Mouse (Mus musculus) liver, postnatal 0 days (tissue): ENCODE data around the gene Klk12. TPM values are rescaled to one million over a fixed set of nuclear protein-coding genes. Genes with fewer than 3 reads are reported as not detected.

Experiments used
- ATAC-seq: fragments of 200-750 bp; cut with Nextera tagmentation; 2 replicates; pipeline ENCODE4 v1.8.0; 2017; ENCODE audit warnings: mild to moderate bottlenecking, moderate library complexity
- DNase-seq: peaks from one replicate; pipeline ENCODE4 v3.0.0-alpha.2; 2016
- H3K27ac ChIP-seq: fragments of 300-500 bp; sonication (generic); 2 replicates; pipeline ENCODE4 v1.5.1; 2014; ENCODE audit warnings: antibody characterized with exemption, moderate library complexity, mild to moderate bottlenecking, low read depth
- H3K27me3 ChIP-seq: fragments of 300-500 bp; sonication (generic); 2 replicates; pipeline ENCODE4 v1.6.1; 2014; ENCODE audit warnings: low read length, control low read depth, mixed read lengths; ENCODE audit not compliant: insufficient read depth
- H3K36me3 ChIP-seq: fragments of 300-500 bp; sonication (generic); replicated peaks from 2 replicates; pipeline ENCODE4 v1.6.1; 2014; ENCODE audit warnings: mild to moderate bottlenecking, control low read depth, low read length, moderate library complexity, mixed read lengths; ENCODE audit not compliant: insufficient read depth
- H3K4me1 ChIP-seq: fragments of 300-500 bp; sonication (generic); 2 replicates; pipeline ENCODE4 v1.6.1; 2014; ENCODE audit warnings: antibody characterized with exemption, mild to moderate bottlenecking, control low read depth; ENCODE audit not compliant: insufficient read depth
- H3K4me2 ChIP-seq: fragments of 300-500 bp; sonication (generic); 2 replicates; pipeline ENCODE4 v1.6.1; 2014; ENCODE audit warnings: low read depth, mild to moderate bottlenecking, low read length, moderate library complexity, mixed read lengths
- H3K4me3 ChIP-seq: fragments of 300-500 bp; sonication (generic); 2 replicates; pipeline ENCODE4 v1.5.1; 2014; ENCODE audit warnings: low read depth, low read length
- H3K9ac ChIP-seq: fragments of 300-500 bp; sonication (generic); replicated peaks from 2 replicates; pipeline ENCODE4 v1.6.1; 2014; ENCODE audit warnings: mild to moderate bottlenecking, moderate library complexity
- H3K9me3 ChIP-seq: fragments of 300-500 bp; sonication (generic); 2 replicates; pipeline ENCODE4 v1.6.1; 2016; ENCODE audit warnings: mild to moderate bottlenecking, control low read depth, low read length, mixed read lengths
- CTCF ChIP-seq: sonication (generic); IDR thresholded peaks from 2 replicates; pipeline ENCODE4 v1.5.1; 2016; ENCODE audit warnings: antibody characterized with exemption, low read depth
- EP300 ChIP-seq: IDR thresholded peaks from 2 replicates; pipeline ENCODE4 v1.6.1; 2016; ENCODE audit warnings: antibody characterized with exemption, low read depth, mild to moderate bottlenecking
- WGBS: fragments of 180-500 bp; shearing (Covaris S2); extraction: QIAGEN DNeasy Blood & Tissue Kit; methylation state at CpG from one replicate; pipeline ENCODE4 v1.1.7; 2014; ENCODE audit not compliant: insufficient replicate concordance; 5-methylcytosine and 5-hydroxymethylcytosine counted together
- polyA plus RNA-seq: library from polyadenylated mRNA; unstranded; fragments of >200 nt; fragmentation: Nextera tagmentation; extraction: Ambion mirVana; gene quantifications from 2 replicates; pipeline ENCODE4 v1.2.1, GENCODE M21; 2015

Klk12 gene
- not detected in 2 replicates for polyA plus RNA-seq

DNA sequence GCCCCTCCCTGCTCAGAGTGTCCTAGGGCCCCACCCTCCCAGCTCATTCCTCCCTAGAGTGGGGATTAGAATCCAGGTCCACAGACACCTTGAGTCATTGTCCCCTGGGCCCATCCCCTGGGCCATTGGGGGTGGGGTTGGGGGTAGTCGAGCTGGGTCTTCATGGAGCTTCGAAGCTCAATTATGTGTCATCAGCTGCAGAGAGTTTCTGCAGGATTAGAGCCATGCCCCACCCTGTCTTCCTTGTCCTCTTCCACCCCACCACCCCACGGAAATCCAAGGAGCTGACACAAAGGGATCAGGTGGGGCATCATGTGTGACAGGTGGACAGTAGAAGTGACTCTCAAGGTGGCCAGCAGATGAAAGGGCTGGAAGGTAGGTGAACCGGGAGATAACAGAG is at the start of gene Klk12:
Gene Klk12, plus strand, starts transcription at position 301 of the 400 bp plus-strand sequence.
- Histone ChIP-seq H3K36me3 (no peaks in the 10 kb centered on the region), H3K4me3 (no peak within 1 kb of the TSS), H3K4me1 (no peaks in the 10 kb centered on the region), H3K9ac (no peak within 1 kb of the TSS), H3K27me3 (no peaks in the 10 kb centered on the region), H3K4me2 (no peak within 1 kb of the TSS), H3K27ac (no peak within 1 kb of the TSS), H3K9me3 (no peaks in the 10 kb centered on the region)
- ATAC-seq (no peak), DNase-seq (no peak)
- 55% methylated on average over 4 of the region's 4 CpGs for whole genome bisulfite sequencing
- TF ChIP-seq CTCF: no peak
- TF ChIP-seq EP300: no peak

DNA sequence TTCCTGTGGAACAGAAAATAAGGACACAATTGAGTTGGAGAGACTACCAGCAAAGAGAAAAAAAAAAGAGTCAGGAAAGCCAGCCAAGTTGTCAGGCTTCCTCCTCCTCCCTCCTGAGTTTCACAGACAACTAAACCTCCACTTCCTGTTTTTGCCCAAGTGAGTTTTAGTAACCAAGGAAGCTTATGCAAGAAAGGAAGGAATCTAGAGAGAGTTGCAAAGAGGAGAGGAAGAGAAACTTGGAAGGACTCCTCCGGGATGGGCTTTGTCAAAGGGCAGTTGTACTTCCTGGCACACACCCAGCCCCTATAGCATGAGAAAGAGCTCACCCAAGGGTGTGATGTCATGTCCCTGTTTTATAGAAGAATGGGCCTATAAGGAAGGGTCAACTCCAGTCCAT is 20.9 kb upstream of the Klk12 start:
- Histone ChIP-seq H3K4me3 (no peak overlapping the region), H3K4me1 (no peaks in the 10 kb centered on the region; the same call in 1 of the 2 replicates), H3K27me3 (no peaks in the 10 kb centered on the region), H3K36me3 (no peaks in the 10 kb centered on the region), H3K27ac (no peak overlapping the region), H3K4me2 (no peak overlapping the region), H3K9me3 (no peaks in the 10 kb centered on the region), H3K9ac (no peak overlapping the region)
- TF ChIP-seq CTCF: no peak
- no peak for TF ChIP-seq EP300
- ATAC-seq: no peak
- DNase-seq: no peak
- 19% methylated on average over 1 of the region's 1 CpGs for WGBS

DNA sequence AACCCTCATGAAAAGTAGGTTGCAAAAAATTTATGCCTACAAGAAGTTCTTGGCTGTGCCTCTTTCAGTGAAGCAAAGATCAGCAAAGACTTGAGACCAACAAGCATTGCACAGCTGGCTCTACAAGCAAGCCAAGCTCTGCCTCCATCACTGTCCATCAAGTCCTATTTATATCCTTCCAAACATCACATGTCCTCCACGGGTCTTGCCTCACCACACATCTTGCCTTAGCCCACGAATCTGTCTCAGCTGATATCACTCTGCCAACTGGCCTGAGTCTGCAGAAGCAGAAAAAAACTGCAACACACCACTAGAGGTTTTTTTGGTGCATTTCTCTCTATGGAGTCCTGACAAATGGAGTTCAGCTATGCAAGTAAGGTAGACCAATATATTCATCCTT is 15.9 kb upstream of the Klk12 start:
- H3K9ac ChIP-seq: no peak overlapping the region
- no peak overlapping the region for H3K4me2 ChIP-seq
- WGBS: 30% methylated on average over 2 of the region's 2 CpGs
- no peaks in the 10 kb centered on the region for H3K36me3 ChIP-seq
- no peak overlapping the region for H3K4me3 ChIP-seq
- no peak overlapping the region for H3K27ac ChIP-seq
- no peaks in the 10 kb centered on the region for H3K9me3 ChIP-seq
- no peaks in the 10 kb centered on the region for H3K27me3 ChIP-seq
- no peaks in the 10 kb centered on the region; the same call in 1 of the 2 replicates for H3K4me1 ChIP-seq
- no peak for ATAC-seq
- DNase-seq: no peak
- TF ChIP-seq EP300 (no peak), CTCF (no peak)

DNA sequence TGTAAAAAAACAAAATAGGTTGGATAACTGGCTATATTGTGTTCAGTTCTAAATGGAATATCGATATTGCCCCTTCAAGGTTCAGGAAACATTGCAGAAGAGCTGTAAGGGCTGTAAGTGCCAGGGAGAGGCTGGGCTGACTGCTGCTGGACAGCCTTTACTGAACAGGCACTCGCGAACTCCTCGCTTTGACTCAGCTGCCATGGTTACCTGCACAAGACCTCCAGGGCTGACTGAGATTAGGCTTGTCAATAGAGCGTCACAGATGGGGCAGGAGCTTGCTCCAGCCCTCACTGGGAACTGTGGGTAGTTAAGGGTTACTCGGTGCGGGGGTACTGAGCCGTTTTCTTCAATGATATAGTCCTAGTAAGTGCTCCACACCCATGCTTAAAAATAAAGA is 2.2 kb upstream of the Klk12 start:
- no peak for ATAC-seq
- Histone ChIP-seq H3K4me3 (no peak overlapping the region), H3K4me1 (no peaks in the 10 kb centered on the region), H3K9me3 (no peaks in the 10 kb centered on the region), H3K9ac (no peak overlapping the region), H3K36me3 (no peaks in the 10 kb centered on the region), H3K4me2 (no peak overlapping the region), H3K27ac (no peak overlapping the region), H3K27me3 (no peaks in the 10 kb centered on the region)
- 47% methylated on average over 8 of the region's 8 CpGs for WGBS
- DNase-seq: no peak
- TF ChIP-seq EP300 (no peak), CTCF (no peak)

DNA sequence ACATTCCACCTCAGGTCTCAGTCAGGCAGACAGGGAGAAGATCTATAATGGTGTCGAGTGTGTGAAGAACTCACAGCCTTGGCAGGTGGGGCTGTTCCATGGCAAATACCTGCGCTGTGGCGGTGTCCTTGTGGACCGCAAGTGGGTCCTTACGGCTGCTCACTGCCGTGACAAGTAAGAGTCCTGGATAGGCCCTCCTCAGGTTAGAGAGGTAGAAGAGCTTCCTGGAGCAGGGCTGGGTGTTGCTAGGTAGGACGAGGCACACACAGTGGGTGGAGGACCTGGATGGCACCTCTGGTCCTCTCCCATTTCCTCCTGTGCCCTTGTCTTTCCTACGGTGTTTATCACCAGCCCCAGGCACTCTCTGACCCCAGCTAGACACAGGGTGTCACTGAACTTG is 939 bp downstream of the Klk12 start:
- H3K9me3 ChIP-seq: no peaks in the 10 kb centered on the region
- no peak overlapping the region for H3K27ac ChIP-seq
- H3K27me3 ChIP-seq: no peaks in the 10 kb centered on the region
- DNase-seq (no peak), ATAC-seq (no peak)
- no peaks in the 10 kb centered on the region for H3K4me1 ChIP-seq
- no peak overlapping the region for H3K4me3 ChIP-seq
- WGBS: 79% methylated on average over 8 of the region's 8 CpGs
- H3K36me3 ChIP-seq: no peaks in the 10 kb centered on the region
- TF ChIP-seq EP300: no peak
- TF ChIP-seq CTCF: no peak
- no peak overlapping the region for H3K9ac ChIP-seq
- no peak overlapping the region for H3K4me2 ChIP-seq

DNA sequence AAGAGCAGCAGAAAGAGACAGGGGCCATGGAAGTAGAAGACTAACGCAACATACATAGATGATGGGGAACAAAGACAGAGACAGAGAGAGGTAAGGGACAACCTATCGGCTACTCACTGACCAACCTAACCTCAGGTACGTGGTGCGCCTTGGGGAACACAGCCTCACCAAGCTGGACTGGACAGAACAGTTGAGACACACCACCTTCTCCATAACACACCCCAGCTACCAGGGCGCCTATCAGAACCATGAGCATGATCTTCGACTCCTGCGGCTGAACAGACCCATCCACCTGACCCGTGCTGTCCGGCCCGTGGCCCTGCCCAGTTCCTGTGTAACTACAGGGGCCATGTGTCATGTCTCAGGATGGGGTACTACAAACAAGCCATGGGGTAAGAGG is 2.0 kb downstream of the Klk12 start:
- no peak overlapping the region for H3K27ac ChIP-seq
- H3K4me1 ChIP-seq: no peaks in the 10 kb centered on the region
- H3K36me3 ChIP-seq: no peaks in the 10 kb centered on the region
- H3K9me3 ChIP-seq: no peaks in the 10 kb centered on the region
- no peak overlapping the region for H3K4me3 ChIP-seq
- WGBS: 83% methylated on average over 10 of the region's 10 CpGs
- H3K4me2 ChIP-seq: no peak overlapping the region
- H3K9ac ChIP-seq: no peak overlapping the region
- H3K27me3 ChIP-seq: no peaks in the 10 kb centered on the region
- DNase-seq (no peak), ATAC-seq (no peak)
- TF ChIP-seq CTCF (no peak), EP300 (no peak)

DNA sequence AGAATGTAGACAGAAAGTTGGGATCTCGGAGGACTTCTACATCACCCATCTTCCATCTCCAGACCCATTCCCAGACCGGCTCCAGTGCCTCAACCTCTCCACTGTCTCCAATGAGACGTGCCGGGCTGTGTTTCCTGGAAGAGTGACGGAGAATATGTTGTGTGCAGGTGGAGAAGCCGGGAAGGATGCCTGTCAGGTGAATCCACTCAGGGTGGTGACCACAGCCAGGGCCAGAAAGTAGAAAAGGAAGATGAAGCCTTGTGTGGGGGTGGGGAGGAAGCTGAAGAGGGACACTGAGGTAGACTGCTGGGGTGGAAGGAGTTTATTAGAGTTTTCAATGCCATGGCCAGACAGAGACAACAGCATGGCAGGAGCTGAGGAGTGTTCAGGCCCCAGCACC is 3.2 kb downstream of the Klk12 start:
- no peaks in the 10 kb centered on the region for H3K4me1 ChIP-seq
- no peak for TF ChIP-seq CTCF
- no peak for TF ChIP-seq EP300
- H3K9me3 ChIP-seq: no peaks in the 10 kb centered on the region
- H3K36me3 ChIP-seq: no peaks in the 10 kb centered on the region
- ATAC-seq (no peak), DNase-seq (no peak)
- H3K4me2 ChIP-seq: no peak overlapping the region
- no peak overlapping the region for H3K27ac ChIP-seq
- no peak overlapping the region for H3K9ac ChIP-seq
- no peak overlapping the region for H3K4me3 ChIP-seq
- WGBS: 80% methylated on average over 6 of the region's 6 CpGs
- H3K27me3 ChIP-seq: no peaks in the 10 kb centered on the region
